Mouse (Mus musculus): ENCODE results near the gene Slco2a1.

Gene Slco2a1

GRCm38 (mm10) chr9:103124746-103125145, 136.2 kb downstream of the Slco2a1 start:
- no peak for DNase-seq

GRCm38 (mm10) chr9:103133493-103134124, 145.1 kb downstream of the Slco2a1 start:
- no peak for DNase-seq

- DNase-seq: no peak
These were observed 146.0 kb downstream of the Slco2a1 start for GRCm38 (mm10) chr9:103134450-103135030.

GRCm38 (mm10) chr9:103139481-103139880, 151.0 kb downstream of the Slco2a1 start:
- DNase-seq: no peak

GRCm38 (mm10) chr9:103140384-103140783, 151.9 kb downstream of the Slco2a1 start:
- no peak for DNase-seq

- DNase-seq: no peak
These were observed 152.8 kb downstream of the Slco2a1 start for GRCm38 (mm10) chr9:103141266-103141665.

- DNase-seq: no peak
These were observed 155.4 kb downstream of the Slco2a1 start for GRCm38 (mm10) chr9:103143881-103144280.

GRCm38 (mm10) chr9:103145351-103145750, 156.8 kb downstream of the Slco2a1 start:
- no peak for DNase-seq
